Mouse (Mus musculus): ENCODE measurements at regions not wholly inside any gene's neighbourhood (a gene's known extent, or its start where the extent isn't known, plus 50 kb on each side); places are given as distances from the start of the nearest gene placed in this dataset.

DNA sequence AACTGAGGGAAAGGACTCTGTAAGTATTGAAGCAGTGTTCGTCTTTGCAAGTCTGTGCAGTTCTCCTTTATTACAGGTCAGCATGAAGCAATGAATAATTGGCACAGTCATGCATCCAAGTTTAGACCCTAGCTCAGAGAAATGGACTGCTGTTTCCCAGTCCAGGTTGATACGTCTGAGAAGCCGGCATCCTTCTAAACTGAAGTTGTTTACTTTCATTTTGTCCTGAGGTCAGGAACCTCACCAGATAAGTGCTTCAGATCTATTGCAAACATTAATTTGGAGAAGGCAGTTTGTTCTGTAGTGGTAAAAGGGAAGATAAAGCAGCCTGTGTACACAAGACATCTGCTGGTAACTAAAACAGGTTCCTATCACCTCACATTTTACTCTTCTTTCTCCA lies 1165.6 kb upstream of the Tenm4 start:
- Histone ChIP-seq H3K27ac (no peak overlapping the region), H3K4me3 (no peak overlapping the region), H3K4me1 (no peaks in the 10 kb centered on the region), H3K36me3 (ENCODE audit: poor library complexity, severe bottlenecking) (no peaks in the 10 kb centered on the region), H3K9ac (no peak overlapping the region), H3K27me3 (no peaks in the 10 kb centered on the region), H3K9me3 (replicated peaks) (no peaks in the 10 kb centered on the region), H3K4me2 (no peak overlapping the region)
- ATAC-seq, result no peak
- WGBS, result 59% methylated on average over 3 of the region's 3 CpGs

DNA sequence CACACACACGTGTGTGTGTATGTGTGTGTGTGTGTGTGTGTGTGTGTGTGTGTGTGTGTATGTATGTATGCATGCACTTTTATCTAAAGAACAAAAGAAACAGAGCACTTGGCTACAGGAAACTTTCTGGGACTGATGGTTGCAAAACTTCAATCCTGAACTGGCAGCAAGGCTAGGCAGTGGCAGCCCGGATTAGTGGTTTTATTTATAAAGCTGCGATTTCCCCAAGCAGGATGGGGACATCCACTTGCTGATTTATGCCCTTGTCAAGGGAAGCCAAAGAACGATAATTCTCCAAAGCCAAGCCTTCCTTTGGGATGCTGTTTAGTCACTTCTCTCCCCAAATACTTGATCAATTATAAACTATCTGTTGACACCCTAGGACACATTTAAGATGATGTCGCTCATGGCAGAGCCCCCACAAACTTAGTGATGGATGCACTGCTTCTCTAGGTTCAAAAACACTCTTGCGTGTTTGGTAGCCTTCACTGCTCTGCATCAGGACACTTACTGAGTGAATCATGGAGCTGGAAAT lies 1162.1 kb upstream of the Tenm4 start:
- H3K9ac ChIP-seq, result no peak overlapping the region
- no peaks in the 10 kb centered on the region for H3K36me3 ChIP-seq (ENCODE audit: poor library complexity, severe bottlenecking)
- no peak for ATAC-seq
- no peak overlapping the region for H3K4me3 ChIP-seq
- H3K27ac ChIP-seq, result no peak overlapping the region
- 90% methylated on average over 6 of the region's 6 CpGs for WGBS
- H3K4me2 ChIP-seq, result no peak overlapping the region
- H3K9me3 ChIP-seq (replicated peaks), result no peaks in the 10 kb centered on the region
- no peaks in the 10 kb centered on the region for H3K27me3 ChIP-seq
- H3K4me1 ChIP-seq, result no peaks in the 10 kb centered on the region

DNA sequence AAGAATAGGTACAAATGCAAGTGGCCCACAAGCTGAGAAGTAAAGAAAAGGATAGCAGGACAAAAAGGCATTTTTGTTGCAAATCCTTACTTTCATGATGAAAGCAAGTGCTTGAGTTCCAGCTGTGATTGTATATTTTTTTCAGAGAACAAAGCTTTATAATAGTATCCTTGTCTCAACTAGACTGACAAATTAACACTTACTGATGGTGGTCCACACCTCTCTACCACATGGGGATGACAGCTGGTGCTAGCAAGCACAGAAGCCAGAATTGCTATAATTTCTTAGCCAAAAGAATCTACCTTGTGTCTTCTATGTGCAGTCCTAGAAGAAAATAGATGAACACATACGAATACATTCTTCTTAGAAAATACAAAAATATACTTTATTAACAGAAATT lies 1150.8 kb upstream of the Tenm4 start:
- Histone ChIP-seq H3K4me3 (no peak overlapping the region), H3K4me1 (no peaks in the 10 kb centered on the region), H3K9me3 (replicated peaks) (no peaks in the 10 kb centered on the region), H3K9ac (no peak overlapping the region), H3K36me3 (ENCODE audit: poor library complexity, severe bottlenecking) (no peaks in the 10 kb centered on the region), H3K27me3 (no peaks in the 10 kb centered on the region), H3K4me2 (no peak overlapping the region), H3K27ac (no peak overlapping the region)
- 70% methylated on average over 1 of the region's 1 CpGs for WGBS
- no peak for ATAC-seq

DNA sequence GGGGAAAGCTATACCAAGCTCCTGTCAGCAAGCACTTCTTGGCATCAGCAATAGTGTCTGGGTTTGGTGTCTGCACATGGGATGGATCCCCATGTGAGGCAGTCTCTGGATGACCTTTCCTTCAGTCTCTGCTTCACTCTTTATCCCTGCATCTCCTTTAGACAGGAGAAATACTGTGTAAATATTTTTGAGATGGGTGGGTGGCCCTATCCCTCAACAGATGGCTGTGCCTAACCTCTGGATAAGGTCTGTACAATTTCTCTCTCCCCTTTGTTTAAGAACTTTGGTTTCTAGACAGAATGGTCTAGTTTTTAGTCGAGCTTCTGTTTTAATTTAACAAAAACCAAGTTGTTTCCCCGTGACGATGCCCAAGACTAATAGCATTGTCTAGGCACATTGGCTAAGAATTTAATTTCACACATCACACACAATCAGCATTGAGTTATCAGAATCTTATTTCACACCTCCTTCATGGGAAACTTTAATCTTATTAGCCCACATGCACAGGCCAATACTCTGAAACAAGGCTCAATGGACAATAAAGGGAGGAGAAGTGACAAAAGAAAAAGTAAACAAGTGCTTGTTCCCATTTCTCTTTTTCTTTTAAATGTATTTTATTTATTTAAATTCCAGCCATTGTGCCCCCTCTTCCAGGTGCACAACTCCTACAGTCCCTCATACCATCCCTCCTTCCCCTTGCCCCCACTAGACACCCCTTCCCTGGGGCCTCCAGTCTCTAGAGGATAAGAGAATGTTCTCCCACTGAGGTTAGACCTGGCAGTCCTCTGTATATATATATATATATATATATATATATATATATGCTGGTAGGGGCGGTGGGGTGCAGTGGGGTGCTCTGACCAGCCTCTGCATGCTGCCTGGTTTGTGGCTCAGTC lies 1142.9 kb upstream of the Tenm4 start:
- Histone ChIP-seq H3K27me3 (no peaks in the 10 kb centered on the region), H3K9me3 (replicated peaks) (no peaks in the 10 kb centered on the region), H3K4me3 (no peak overlapping the region), H3K36me3 (ENCODE audit: poor library complexity, severe bottlenecking) (no peaks in the 10 kb centered on the region), H3K4me2 (no peak overlapping the region), H3K27ac (no peak overlapping the region), H3K9ac (no peak overlapping the region), H3K4me1 (no peaks in the 10 kb centered on the region)
- WGBS, result 62% methylated on average over 4 of the region's 4 CpGs
- ATAC-seq, result no peak
